Mouse (Mus musculus): ENCODE measurements around the gene Mcm3. TPM values are rescaled to one million over a fixed set of nuclear protein-coding genes. Genes with fewer than 3 reads are reported as not detected.

Mcm3 gene
- polyA plus RNA-seq, 1 experiment from 2014 or later, result 282 TPM

Other genes starting within 250 kb of the Mcm3 start
- 0.04 TPM in 1 of 2 replicates, not detected in the other for gene Pkhd1, start 202.2 kb downstream of the Mcm3 start, polyA plus RNA-seq (2016; fragmentation: Nextera tagmentation; extraction: Ambion mirVana)
- gene Il17a, start 89.4 kb downstream of the Mcm3 start, polyA plus RNA-seq (2016; fragmentation: Nextera tagmentation; extraction: Ambion mirVana), result not detected in 2 replicates
- gene Il17f, start 29.7 kb downstream of the Mcm3 start, polyA plus RNA-seq (2016; fragmentation: Nextera tagmentation; extraction: Ambion mirVana), result not detected in 2 replicates
- 2.6 and 3.7 TPM in 2 replicates for gene Paqr8, start 70.3 kb upstream of the Mcm3 start, polyA plus RNA-seq (2016; fragmentation: Nextera tagmentation; extraction: Ambion mirVana)
- 1.5 and 1.7 TPM in 2 replicates for gene Efhc1, start 131.3 kb upstream of the Mcm3 start, polyA plus RNA-seq (2016; fragmentation: Nextera tagmentation; extraction: Ambion mirVana)

Measured in limb, embryonic 10.5 days (tissue).